Mouse (Mus musculus) forebrain, embryonic 13.5 days (tissue): ENCODE data around the gene Exoc3l2. TPM values are rescaled to one million over a fixed set of nuclear protein-coding genes. Genes with fewer than 3 reads are reported as not detected.
"Not testable (repeated sequence)": the region's sequence is repeated elsewhere in the genome, so short reads cannot be mapped to it uniquely, and the experiment has no call there.

Experiments
- ATAC-seq: fragments of 200-750 bp; cut with Nextera tagmentation; 2 replicates; pipeline ENCODE4 v1.8.0; 2017
- H3K27ac ChIP-seq: fragments of 300-500 bp; sonication (generic); 2 replicates; pipeline ENCODE4 v1.5.1; 2015; ENCODE audit warnings: inconsistent platforms, mild to moderate bottlenecking, moderate library complexity
- H3K27me3 ChIP-seq: fragments of 300-500 bp; sonication (generic); 2 replicates; pipeline ENCODE4 v1.6.1; 2015; ENCODE audit warnings: mild to moderate bottlenecking, inconsistent platforms
- H3K36me3 ChIP-seq: fragments of 300-500 bp; sonication (generic); 2 replicates; pipeline ENCODE4 v1.6.1; 2015; ENCODE audit warnings: mild to moderate bottlenecking, inconsistent platforms; ENCODE audit not compliant: poor library complexity, severe bottlenecking
- H3K4me1 ChIP-seq: fragments of 300-500 bp; sonication (generic); 2 replicates; pipeline ENCODE4 v1.6.1; 2015; ENCODE audit warnings: inconsistent platforms
- H3K4me2 ChIP-seq: fragments of 300-500 bp; sonication (generic); 2 replicates; pipeline ENCODE4 v1.6.1; 2015; ENCODE audit warnings: inconsistent platforms, mild to moderate bottlenecking, moderate library complexity
- H3K4me3 ChIP-seq: fragments of 300-500 bp; sonication (generic); 2 replicates; pipeline ENCODE4 v1.5.1; 2015; ENCODE audit warnings: mild to moderate bottlenecking, inconsistent platforms
- H3K9ac ChIP-seq: fragments of 300-500 bp; sonication (generic); 2 replicates; pipeline ENCODE4 v1.6.1; 2015; ENCODE audit warnings: mild to moderate bottlenecking, inconsistent platforms
- H3K9me3 ChIP-seq: fragments of 300-500 bp; sonication (generic); replicated peaks from 2 replicates; pipeline ENCODE4 v1.6.1; 2016; ENCODE audit warnings: inconsistent platforms
- WGBS: fragments of 180-500 bp; shearing (Covaris S2); methylation state at CpG from one replicate; pipeline ENCODE4 v1.1.7; 2015; 5-methylcytosine and 5-hydroxymethylcytosine counted together
- polyA plus RNA-seq: library from polyadenylated mRNA; unstranded; fragments of >200 nt; fragmentation: Nextera tagmentation; extraction: Ambion mirVana; gene quantifications from 2 replicates; pipeline ENCODE4 v1.2.1, GENCODE M21; 2015

Exoc3l2 gene
- polyA plus RNA-seq, 1 experiment from 2014 or later: 0.13 TPM

DNA sequence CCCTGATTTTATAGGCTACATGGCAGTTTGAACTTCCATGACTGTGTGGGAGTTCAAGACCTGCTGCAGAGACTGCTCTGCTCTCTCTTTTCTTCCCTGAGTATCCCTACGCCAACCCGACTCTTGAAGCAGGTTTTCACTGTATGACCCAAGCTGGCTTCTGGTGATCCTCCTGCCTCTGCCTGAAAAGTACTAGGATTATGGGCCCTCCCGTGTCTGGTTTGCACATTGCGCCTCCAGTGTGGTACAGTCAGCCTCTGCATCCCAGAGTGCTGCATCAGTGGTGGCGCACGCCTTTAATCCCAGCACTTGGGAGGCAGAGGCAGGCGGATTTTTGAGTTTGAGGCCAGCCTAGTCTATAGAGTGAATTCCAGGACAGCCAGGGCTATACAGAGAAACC, 46.7 kb downstream of the Exoc3l2 start:
- Histone ChIP-seq H3K27me3 (no peaks in the 10 kb centered on the region), H3K4me2 (peak overlapping the region; percentile 97), H3K27ac (no peak overlapping the region), H3K9ac (0 out of 2 replicates have a peak overlapping the region, but pooled peaks have one; percentile 87), H3K36me3 (no peaks in the 10 kb centered on the region), H3K9me3 (no peaks in the 10 kb centered on the region), H3K4me1 (peaks cover 26% of the 10 kb centered on the region), H3K4me3 (peak overlapping the region; percentile 81)
- 94% methylated on average over 7 of the region's 7 CpGs for WGBS
- ATAC-seq: no peak

DNA sequence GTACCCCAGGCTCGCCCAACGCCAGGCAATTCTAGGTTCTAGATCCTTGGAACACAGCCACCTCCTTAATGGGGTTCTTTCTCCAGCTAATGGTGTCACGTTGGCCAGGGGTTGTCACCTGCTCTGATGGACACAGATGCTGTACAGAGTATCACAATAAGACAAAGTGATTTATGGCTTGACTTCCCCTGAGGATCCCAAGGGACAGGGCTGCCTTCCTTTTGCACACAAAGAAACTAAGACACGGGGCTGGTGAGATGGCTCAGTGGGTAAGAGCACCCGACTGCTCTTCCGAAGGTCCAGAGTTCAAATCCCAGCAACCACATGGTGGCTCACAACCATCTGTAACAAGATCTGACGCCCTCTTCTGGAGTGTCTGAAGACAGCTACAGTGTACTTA, 48.8 kb downstream of the Exoc3l2 start:
- WGBS: 94% methylated on average over 6 of the region's 7 CpGs
- H3K27ac ChIP-seq, H3K4me2 ChIP-seq, H3K9ac ChIP-seq, H3K36me3 ChIP-seq, ATAC-seq, H3K9me3 ChIP-seq, H3K4me3 ChIP-seq, H3K27me3 ChIP-seq: not testable (repeated sequence)
- H3K4me1 ChIP-seq: peaks cover 18% of the 10 kb centered on the region

DNA sequence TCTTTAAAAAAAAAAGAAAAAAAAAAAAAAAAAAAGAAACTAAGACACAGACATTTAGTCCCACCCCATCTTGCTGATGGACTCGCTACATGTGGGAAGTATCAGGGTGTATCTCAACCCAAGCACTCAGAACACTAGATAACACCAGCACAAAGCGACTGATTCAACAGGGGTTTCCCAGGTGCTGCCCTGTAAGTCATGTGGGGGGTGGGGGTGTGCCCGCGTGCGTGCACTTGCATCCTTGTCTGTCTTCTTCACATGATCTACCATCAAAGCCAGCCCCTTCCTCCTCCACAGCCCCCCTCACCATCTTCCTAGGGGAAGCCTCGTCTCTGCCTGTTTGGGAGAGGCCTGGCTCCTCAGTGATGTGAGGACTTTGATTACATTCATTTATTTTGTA, 49.2 kb downstream of the Exoc3l2 start:
- ATAC-seq: no peak
- H3K9ac ChIP-seq: no peak overlapping the region
- no peak overlapping the region for H3K4me2 ChIP-seq
- WGBS: 79% methylated on average over 6 of the region's 6 CpGs
- no peaks in the 10 kb centered on the region for H3K9me3 ChIP-seq
- H3K4me3 ChIP-seq: no peak overlapping the region
- peaks cover 15% of the 10 kb centered on the region for H3K4me1 ChIP-seq
- H3K36me3 ChIP-seq: no peaks in the 10 kb centered on the region
- H3K27ac ChIP-seq: no peak overlapping the region
- H3K27me3 ChIP-seq: peaks cover 10% of the 10 kb centered on the region

DNA sequence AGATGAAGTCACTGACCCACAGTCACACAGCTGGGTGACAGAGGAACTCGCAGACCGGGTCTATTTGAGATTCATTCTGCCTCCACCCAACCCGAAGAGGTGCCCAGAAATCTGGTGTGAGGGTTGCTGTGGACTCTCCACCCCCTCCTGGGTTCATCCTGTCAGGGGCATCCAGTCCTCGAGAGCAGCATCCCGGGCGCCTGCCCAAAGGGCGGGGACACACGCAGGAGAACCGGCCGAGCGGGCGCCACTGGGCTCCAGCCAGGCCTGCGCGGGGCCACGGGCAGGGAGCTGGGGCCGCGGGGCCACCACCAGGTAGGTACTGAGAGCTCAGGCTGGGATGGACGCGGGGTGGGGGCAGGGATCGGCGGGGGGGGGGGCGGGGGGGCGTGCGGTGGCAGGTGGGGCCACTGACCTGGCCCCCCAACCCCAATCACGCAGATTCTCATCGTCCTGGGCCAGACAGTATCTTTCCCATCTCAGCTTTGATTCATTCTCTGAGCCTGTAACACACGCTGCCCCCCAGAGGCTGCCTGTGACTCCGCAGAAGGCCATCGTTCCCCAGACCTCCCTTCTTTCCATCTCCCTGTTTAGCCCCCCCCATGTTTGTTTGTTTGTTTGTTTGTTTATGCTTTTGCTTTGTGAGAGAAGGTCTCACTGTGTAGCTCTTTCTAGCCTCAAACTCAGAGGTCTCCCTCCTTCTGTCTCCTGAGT, 54.7 kb downstream of the Exoc3l2 start, which contains the start of gene Nkpd1:
Nkpd1 (plus strand) TSS at position 187 of the 714 bp plus-strand sequence.
- Histone ChIP-seq H3K4me3 (peak within 1 kb of the TSS; percentile 17), H3K27ac (no peak within 1 kb of the TSS), H3K4me1 (peaks cover 11% of the 10 kb centered on the region), H3K36me3 (no peaks in the 10 kb centered on the region), H3K27me3 (peaks cover 64% of the 10 kb centered on the region), H3K9ac (peak within 1 kb of the TSS; percentile 60), H3K4me2 (peak within 1 kb of the TSS; percentile 49), H3K9me3 (no peaks in the 10 kb centered on the region)
- ATAC-seq: no peak
- 3% methylated on average over 19 of the region's 29 CpGs for WGBS

DNA sequence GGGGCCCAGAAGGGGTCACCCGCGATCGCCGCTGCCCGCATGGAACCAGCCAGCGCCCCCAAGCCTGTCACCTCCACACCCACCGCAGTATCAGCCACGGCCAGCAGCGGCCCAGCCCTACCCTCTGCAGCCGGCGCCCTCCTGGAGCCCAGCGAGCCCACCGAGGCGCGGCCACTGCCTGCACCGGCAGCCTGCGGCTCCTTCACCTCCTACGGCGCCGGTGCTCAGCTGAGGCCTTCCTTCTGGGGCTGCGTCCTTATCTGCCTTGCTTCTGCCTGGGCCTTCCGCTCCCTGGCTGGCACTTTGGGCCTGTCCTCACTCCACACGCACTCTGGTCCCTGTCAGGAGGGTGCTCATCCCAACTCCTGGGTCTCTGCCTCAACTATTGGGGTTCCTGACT, 56.9 kb downstream of the Exoc3l2 start:
- Histone ChIP-seq H3K4me2 (peak overlapping the region; percentile 49), H3K9me3 (no peaks in the 10 kb centered on the region), H3K36me3 (no peaks in the 10 kb centered on the region), H3K9ac (peak overlapping the region; percentile 47), H3K4me1 (peaks cover 29% of the 10 kb centered on the region), H3K27ac (no peak overlapping the region), H3K27me3 (peaks cover 87% of the 10 kb centered on the region), H3K4me3 (peak overlapping the region; percentile 21)
- no peak for ATAC-seq
- 8% methylated on average over 23 of the region's 23 CpGs for WGBS

GRCm38 (mm10) chr7:19523017-19523756, 60.1 kb downstream of the Exoc3l2 start:
- peak; percentile 5; the same call in 1 of the 2 replicates for ATAC-seq
- peaks cover 27% of the 10 kb centered on the region for H3K4me1 ChIP-seq
- H3K4me3 ChIP-seq: peak overlapping the region; percentile 43
- H3K27ac ChIP-seq: no peak overlapping the region
- H3K36me3 ChIP-seq: peaks cover under 1% of the 10 kb centered on the region; the same call in 1 of the 2 replicates
- peak overlapping the region; percentile 63; the same call in 1 of the 2 replicates for H3K9ac ChIP-seq
- H3K4me2 ChIP-seq: peak overlapping the region; percentile 76
- no peaks in the 10 kb centered on the region for H3K9me3 ChIP-seq
- WGBS: 11% methylated on average over 72 of the region's 72 CpGs
- H3K27me3 ChIP-seq: peaks cover 75% of the 10 kb centered on the region

DNA sequence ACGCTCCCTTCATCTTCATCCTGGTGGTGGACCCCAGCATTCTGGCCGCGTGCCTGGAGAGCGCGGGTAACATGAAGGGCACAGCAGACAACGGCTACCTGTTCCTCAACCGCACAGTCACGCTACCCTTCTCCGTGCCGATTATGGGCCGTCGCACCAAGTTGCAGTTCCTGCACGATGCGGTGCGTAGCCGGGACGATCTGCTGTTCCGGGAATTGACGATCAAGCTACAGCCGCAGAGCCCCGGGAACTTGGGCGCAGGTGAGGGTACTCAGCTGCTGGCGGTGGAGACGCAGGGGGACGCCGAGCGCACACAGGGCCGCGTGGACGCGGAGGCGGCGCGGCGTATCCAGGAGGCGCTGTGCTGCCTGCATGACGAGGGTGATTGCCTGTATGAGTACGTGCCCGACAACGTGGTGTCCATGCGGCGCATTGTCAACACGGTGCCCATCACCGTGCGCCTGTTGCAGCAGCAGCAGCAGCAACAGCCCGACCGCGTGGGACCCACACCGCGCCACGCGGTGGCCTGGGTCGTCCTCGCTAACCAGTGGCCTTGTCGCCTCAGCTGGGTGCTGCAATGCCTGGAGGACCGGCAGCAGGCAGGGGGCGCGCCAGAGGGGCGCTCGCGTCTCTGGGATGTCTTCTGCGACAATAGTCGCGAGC, 60.8 kb downstream of the Exoc3l2 start:
- peak; percentile 72 for ATAC-seq
- 2% methylated on average over 64 of the region's 64 CpGs for WGBS
- Histone ChIP-seq H3K4me3 (peak overlapping the region; percentile 43), H3K9me3 (no peaks in the 10 kb centered on the region), H3K36me3 (peaks cover 7% of the 10 kb centered on the region), H3K9ac (peak overlapping the region; percentile 63), H3K4me2 (peak overlapping the region; percentile 76), H3K27me3 (peaks cover 68% of the 10 kb centered on the region), H3K27ac (no peak overlapping the region), H3K4me1 (peaks cover 27% of the 10 kb centered on the region)

GRCm38 (mm10) chr7:19524420-19525104, 61.4 kb downstream of the Exoc3l2 start:
- no peaks in the 10 kb centered on the region for H3K9me3 ChIP-seq
- H3K27ac ChIP-seq: no peak overlapping the region
- peak; percentile 48 for ATAC-seq
- peaks cover 27% of the 10 kb centered on the region for H3K4me1 ChIP-seq
- H3K4me3 ChIP-seq: peak overlapping the region; percentile 43
- WGBS: 12% methylated on average over 24 of the region's 24 CpGs
- peak overlapping the region; percentile 76 for H3K4me2 ChIP-seq
- H3K27me3 ChIP-seq: peaks cover 61% of the 10 kb centered on the region
- H3K9ac ChIP-seq: peak overlapping the region; percentile 63
- peaks cover 14% of the 10 kb centered on the region for H3K36me3 ChIP-seq

GRCm38 (mm10) chr7:19525105-19525481, 62.0 kb downstream of the Exoc3l2 start:
- no peak overlapping the region for H3K4me2 ChIP-seq
- WGBS: 70% methylated on average over 2 of the region's 2 CpGs
- no peak for ATAC-seq

GRCm38 (mm10) chr7:19531077-19531476, 67.9 kb downstream of the Exoc3l2 start:
- Histone ChIP-seq H3K36me3 (peaks cover 75% of the 10 kb centered on the region), H3K9me3 (no peaks in the 10 kb centered on the region), H3K27ac (no peak overlapping the region), H3K27me3 (no peaks in the 10 kb centered on the region), H3K4me1 (no peaks in the 10 kb centered on the region), H3K9ac (no peak overlapping the region), H3K4me2 (no peak overlapping the region), H3K4me3 (no peak overlapping the region)
- WGBS: 79% methylated on average over 10 of the region's 10 CpGs
- no peak for ATAC-seq

More at GRCm38 (mm10) chr7:19525105-19525481, 62.0 kb downstream of the Exoc3l2 start:
- H3K9ac ChIP-seq: no peak overlapping the region
- H3K27ac ChIP-seq: no peak overlapping the region
- H3K36me3 ChIP-seq: peaks cover 19% of the 10 kb centered on the region
- H3K9me3 ChIP-seq: no peaks in the 10 kb centered on the region
- H3K4me1 ChIP-seq: peaks cover 22% of the 10 kb centered on the region
- H3K4me3 ChIP-seq: no peak overlapping the region
- H3K27me3 ChIP-seq: peaks cover 56% of the 10 kb centered on the region

DNA sequence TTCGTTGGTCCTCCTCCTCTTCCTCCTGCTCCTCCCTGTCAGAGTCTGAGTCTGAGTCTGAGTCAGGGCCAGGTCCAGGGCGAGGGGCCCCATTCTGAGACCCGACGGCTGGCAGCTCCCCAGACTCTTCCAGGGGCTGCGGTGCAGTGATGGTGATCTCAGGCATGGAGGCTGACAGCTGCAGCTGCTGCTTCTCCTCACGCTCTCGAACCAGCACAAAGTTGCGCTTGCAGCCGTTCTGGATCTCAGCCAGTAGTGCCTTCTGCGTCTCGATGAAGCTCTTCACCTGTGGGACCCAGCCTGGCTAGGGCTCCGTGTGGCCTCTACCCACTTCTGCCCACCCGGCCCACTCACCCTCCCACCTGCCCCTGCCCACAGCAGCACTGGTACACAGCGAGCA, 69.1 kb downstream of the Exoc3l2 start:
- H3K27ac ChIP-seq: no peak overlapping the region
- no peak overlapping the region for H3K4me2 ChIP-seq
- WGBS: 91% methylated on average over 14 of the region's 14 CpGs
- ATAC-seq: no peak
- H3K36me3 ChIP-seq: peaks cover 75% of the 10 kb centered on the region
- no peak overlapping the region for H3K4me3 ChIP-seq
- no peaks in the 10 kb centered on the region for H3K9me3 ChIP-seq
- no peak overlapping the region for H3K9ac ChIP-seq
- H3K27me3 ChIP-seq: no peaks in the 10 kb centered on the region
- H3K4me1 ChIP-seq: no peaks in the 10 kb centered on the region
